Mouse (Mus musculus): Measurements from ENCODE around the gene Lypd6b.

Lypd6b gene

DNA sequence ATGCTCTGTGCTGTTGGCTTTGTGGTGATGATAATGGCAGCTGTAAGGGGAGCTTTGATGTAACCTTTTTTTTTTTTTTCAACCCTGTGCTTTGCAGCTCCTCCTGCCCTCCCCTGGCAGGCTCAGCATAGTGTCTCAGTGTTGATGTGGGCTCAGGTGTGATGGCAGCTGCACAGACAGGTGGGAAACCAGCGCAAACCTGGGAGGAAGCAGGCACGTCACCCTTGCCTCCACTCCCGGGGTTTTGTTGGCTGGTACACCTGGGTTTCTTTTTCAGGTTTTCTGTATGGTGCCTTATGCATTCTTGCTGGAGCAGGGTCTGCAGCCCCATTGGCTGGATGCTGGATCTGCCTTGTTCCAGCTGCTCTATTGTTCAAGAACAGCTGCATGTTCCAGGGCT is 29.7 kb downstream of the Lypd6b start:
- intact Hi-C loops (cut with DNase I): no loop called here

DNA sequence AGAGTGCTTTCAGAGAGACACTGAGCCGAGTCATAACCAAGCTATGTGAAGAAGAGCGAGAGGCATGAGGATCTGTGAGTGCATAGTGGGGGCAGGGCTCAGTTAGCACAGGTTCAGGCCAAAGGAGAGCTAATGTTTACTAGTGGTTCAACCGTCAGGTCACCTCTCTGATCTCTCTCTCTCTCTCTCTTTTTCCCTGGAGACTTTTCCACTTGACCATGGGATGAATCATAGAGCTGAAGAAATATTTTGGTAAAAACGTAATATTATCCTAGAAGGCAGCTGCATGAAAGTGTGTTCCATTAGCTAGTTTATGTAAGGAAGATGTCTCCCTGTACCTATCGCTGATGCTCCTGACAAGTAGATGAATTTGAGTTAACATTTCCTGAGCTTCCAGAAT is 30.6 kb downstream of the Lypd6b start:
- intact Hi-C loops (cut with DNase I): no loop called here

DNA sequence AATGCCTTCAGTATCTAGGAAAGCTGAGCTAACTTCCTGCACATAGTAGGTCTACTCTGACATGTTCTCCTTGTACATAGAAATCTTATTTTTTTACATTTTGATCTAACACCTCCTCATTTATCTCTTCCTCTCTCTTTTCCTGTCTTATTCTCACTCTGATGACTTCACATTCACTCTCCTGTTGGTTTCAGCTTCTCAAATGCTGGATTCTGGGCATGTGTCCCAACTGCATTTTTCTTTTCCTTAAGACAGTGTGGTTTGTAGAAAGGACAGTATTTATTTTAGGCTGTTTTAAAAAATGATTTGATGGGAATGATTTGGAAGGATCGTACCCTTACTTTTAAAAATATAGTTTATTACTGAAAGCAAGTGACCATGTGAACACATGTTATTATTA is 34.8 kb downstream of the Lypd6b start:
- intact Hi-C loops (cut with DNase I): no loop called here

DNA sequence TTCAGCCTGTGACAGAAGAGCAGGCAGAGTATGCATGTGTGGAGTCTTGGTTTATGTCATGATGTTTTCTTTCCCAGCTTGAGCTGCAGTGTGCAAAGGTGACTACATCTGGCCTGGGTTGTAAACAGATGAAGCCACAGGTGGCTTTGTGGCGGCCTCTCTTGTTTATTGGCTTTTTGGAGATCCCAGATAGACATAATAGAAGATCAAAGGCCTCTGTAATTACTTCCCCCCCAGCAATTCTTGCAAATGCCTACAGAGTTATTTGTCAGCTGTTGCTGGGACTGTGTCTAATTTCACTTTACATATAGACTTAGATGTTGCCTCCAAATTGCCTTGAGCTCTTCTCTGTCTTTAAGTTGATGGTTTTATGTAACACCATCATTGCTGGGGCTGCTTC is 38.1 kb downstream of the Lypd6b start:
- intact Hi-C loops (cut with DNase I): no loop called here

DNA sequence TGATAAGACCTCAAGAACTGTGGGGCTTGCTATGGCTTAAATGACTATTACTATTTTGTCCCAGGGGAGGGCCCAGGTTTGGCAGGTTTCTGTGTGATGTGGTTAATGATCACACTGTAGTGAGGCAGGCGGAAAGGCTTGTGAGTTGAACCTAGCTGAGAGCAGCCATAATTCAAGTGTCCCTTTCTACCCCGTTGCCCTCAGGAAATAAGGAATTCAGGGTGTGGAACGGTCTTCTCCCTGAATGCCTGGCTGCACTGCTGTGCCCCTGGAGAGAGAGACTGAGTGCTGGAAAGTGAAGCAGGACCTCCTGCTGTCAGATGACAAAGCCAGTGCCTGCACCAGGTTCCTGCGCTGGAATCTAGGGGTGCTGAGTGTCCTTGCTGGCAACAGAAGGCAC is 40.3 kb downstream of the Lypd6b start:
- intact Hi-C loops (cut with DNase I): no loop called here

DNA sequence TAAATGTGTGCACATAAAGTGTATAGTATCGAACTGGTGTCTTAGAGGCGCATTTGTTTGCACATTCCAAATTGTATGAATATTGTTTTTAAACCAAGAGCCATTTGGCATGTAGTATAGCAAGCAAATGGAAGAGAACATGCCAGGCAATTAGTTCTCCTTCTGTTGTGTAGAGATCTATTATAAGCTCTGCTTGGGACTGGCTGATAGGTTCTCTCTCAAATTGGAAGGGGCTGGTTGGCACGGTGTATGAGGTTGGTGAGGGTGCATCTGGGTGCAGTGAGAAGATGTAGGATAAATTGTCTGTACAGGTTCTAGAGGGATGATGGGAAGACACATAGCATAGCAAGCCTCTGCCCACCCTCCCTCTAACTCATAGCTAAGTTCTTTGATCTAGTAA is 42.9 kb downstream of the Lypd6b start:
- intact Hi-C loops (cut with DNase I): no loop called here

DNA sequence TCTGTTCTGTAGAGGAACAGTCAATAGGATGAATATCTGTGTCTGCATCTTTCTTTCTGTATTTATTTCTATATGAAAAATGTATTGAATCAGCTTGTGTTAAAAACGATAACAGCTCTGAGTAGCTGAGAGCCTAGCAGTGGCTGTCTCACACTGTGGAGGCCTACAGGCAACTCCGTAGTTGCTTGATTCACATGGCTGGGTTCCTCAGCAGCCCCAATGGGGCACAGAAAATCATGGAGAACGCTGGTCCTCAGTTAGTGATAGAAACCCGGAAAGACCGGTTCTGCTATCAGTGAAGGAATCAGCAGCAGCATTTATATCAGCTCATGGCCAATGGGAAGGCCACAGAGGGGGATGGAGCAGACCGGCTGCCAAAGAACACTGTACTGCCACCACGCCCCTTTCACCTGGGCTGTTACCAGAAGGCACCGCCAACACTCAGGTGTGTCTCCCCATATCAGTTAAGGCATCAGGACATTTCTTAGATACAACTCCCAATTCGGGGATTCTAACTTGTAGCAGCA is 44.9 kb downstream of the Lypd6b start:
- intact Hi-C loops (cut with DNase I): no loop called here

DNA sequence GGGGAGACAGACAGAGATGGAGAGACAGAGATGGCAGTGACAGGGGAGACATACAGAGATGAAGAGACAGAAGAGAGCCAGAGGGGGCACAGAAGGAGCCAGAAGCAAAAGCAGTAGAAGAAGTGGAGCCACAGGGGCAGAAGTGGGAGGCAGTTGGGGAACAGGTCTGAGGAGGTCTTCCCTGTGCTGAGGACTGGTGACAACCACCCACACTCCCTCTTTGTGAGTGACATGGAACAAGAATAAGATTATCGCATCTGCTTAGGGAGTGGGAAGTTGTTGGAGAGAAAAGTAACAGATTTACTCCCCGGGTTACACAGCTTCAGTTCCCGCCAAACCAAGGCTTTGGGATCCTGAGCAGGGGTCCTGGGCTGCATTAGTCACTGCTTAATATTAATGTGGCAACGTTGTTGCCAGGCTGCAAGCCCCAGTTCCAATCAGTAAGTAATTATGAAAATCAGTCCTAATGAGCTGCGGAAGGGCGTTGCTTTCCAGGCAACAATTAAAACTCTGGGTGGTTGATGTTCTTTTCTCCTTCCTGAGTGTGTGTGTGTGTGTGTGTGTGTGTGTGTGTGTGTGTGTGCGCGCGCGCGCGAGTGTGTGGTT is 50.1 kb downstream of the Lypd6b start:
- intact Hi-C loops (cut with DNase I): no loop called here

DNA sequence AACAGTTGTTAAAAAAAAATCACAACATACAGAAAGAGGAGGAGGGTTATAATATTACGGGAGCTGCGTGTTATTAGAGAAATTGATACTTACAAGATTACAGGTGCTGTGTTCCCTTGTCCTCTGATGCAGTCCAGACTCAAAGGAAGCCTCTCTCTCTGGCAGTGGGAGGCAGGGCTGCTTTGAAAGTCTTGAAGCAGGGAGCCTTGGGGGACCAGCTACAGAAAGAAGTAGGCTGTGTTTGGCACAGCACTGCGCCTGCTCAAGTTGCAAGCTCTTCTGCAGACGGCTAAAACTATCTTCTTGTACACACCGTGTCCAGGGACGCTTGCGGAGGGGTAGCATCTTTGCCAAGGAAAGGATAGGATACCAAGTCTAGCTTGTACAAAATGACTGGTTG is 51.1 kb downstream of the Lypd6b start:
- intact Hi-C loops (cut with DNase I): no loop called here

DNA sequence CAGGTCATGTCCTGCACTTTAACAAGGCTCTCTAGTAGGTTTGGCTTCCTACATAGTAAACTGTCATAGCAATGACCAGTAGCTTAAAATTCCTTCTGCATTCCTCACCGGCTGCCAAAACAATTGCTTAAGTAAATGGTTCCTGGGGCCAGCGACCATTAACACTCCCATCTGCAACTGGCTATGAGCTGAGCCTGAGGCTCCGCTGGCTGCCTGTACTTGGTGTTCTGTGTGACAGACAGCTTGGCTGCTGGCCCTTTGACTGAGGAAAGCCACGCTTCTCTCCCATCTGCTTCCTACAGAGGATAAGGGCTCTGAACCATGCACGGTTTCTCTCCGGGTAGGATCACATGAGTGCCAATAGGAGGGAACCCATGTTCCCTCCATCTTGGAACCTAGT is 53.1 kb downstream of the Lypd6b start:
- intact Hi-C loops (cut with DNase I): no loop called here

DNA sequence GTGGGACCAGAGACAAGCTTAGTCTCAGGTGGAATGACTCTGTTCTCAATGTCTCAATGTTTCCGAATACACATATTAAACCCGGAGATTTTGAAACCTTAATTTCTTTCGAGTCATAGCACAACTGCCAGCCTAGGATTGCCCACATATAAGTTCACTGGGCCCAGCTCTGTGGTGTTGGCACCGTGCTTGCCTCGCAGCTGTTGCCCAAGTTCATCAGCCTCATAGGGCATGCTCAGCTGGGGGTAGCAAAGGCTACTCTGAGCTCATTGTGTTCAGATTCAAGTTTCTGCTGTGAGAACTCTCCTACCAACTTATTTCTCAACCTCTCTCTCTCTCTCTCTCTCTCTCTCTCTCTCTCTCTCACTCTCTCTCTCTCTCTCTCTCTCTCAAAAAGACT is 53.6 kb downstream of the Lypd6b start:
- intact Hi-C loops (cut with DNase I): no loop called here

DNA sequence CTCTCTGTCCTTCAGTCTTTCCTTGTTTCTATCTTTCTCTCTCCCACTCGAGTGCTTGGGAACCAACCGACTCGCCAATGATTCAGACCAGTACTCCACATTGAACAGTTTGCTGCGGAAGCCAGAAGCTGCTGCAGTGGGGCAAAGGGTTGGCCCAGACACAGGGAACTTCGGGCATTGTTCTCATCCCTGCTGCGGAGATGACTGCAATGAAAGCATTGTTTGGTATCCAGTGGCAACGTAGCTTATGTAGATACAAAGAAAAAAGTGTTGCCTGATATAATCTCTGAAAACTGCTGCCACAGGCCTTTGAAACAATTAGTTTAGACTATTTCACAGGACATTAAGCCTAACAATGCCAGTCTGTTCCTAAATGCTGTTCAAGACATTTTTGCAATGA is 57.6 kb downstream of the Lypd6b start:
- intact Hi-C loops (cut with DNase I): no loop called here

DNA sequence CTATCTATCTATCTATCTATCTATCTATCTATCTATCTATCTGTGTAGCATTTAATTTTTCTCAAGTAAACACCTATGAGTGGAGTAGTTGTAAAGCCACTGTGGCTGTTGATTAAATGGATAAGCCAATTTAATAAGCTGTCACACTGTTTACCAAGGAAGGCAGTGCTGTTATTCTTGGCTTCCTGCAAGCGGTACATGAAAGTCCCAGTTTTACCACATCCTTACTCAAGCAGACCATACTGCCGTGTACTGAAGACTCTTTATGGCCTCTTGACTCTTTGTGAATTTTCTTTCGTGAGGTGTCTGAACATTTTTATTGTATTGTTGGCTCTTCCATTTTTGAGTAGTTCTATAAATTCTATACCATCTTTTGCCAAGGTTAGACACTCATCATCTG is 58.6 kb downstream of the Lypd6b start:
- intact Hi-C loops (cut with DNase I): no loop called here

DNA sequence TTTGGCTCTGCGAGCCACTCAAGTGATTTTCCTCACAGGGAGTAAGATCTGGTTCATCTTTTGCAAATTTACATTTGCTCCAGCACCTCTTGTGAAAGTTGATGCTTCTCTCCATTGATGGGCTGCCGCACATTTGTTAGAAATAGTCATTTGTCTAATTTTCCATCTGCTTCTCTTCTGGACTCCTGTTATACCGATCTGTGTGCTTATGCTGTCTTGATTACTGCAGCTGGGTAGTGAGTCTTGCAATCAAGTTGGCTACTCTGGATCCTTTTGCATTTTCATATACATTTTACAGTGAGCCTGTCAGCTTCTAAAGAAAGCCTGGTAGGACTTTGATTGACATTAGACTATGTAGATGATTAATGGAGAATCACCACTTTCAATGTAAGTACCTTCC is 59.4 kb downstream of the Lypd6b start:
- intact Hi-C loops (cut with DNase I): no loop called here

DNA sequence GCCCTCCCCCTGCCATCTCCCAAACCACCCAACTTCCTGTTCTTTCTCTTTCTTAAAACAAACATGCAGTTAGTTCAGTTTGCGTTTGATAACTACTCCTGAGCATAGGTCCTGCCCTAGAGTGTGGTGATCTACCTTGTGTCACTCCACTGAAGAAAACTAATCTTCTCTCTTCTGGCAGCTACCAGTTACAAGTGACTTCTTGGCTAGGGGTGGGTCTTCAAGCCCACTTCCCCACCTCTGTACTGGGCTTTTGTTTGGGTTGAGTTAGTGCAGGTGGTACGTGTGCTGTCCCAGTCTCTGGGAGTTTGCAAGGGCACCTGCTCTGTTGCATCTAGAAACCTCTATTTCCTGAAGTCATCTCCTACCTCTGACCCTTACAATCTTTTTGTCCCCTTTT is 60.3 kb downstream of the Lypd6b start:
- intact Hi-C loops (cut with DNase I): no loop called here

DNA sequence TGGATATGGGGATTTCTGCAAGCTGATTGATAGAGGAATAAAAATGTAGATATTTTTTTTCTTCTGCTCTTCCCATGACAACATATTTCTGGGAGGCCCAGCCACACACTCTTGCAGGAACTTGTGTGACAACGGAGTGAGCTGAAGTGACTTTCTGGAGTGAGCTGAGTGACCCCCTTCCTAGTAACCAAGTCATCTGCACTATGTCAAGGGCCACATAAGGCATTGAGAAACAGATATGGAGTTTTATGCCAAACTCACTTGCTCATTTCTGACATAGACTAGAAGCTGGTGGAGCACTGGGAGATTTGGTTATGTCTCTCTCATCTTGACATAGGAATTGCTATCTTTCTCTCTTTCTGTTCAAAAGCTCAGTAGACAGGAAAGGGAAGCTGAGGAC is 62.3 kb downstream of the Lypd6b start:
- intact Hi-C loops (cut with DNase I): no loop called here

DNA sequence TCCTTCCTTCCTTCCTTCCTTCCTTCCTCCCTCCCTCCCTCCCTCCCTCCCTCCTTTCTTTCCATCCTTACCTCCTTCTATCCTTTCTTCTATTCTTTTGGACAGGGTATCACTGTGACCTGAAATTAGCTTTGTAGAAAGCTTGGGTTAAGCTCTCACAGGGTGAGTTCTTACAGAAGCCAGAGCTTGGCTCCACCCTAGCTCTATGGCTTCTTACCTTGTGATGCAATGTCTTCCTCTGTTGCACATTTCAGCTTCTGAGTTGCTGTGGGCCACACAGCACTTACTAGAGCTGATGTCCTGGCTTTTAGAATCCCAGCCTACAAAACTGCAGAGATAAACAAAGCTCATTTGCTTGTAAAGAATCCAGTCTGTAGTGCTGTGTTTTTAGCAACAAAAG is 64.5 kb downstream of the Lypd6b start:
- intact Hi-C loops (cut with DNase I): no loop called here

DNA sequence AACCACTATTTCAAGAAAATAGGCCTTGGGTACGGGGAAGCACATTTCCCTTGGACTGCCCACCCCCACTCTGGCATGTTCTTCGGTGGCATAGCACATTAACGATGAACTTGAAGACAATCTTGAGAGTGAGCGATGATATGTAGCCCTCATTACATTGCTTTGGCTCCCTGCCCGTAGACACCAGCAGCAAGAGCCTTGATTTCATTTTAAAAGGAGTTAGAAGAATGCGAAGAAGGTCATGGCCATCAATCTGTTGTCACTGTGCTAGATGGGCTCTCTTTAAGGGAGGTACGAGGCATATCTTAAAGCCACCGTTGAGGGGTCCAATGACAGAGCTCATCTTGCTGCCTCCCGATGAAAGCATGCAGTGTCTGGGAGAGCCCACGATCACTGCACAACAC is 68.7 kb downstream of the Lypd6b start:
- intact Hi-C loops (cut with DNase I): no loop called here

DNA sequence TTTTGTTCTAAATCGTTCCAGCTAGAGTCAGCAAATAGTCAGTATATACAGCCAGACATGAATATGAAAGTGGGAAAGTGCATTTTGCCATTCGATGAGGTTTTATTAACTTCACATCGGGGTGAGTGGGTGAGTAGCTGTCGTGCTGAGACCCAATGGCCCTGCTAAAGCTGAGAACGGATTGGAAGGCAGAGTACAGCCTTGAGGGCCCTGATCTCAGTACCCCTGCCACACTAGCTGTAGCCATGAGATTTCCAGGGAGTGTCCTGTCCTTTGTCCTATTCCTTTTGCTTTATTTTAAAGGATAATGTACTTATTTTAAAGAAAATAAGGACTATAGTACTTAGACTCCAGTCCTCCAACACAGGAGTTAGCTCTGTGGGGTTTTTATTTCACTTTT is 69.1 kb downstream of the Lypd6b start:
- intact Hi-C loops (cut with DNase I): no loop called here

DNA sequence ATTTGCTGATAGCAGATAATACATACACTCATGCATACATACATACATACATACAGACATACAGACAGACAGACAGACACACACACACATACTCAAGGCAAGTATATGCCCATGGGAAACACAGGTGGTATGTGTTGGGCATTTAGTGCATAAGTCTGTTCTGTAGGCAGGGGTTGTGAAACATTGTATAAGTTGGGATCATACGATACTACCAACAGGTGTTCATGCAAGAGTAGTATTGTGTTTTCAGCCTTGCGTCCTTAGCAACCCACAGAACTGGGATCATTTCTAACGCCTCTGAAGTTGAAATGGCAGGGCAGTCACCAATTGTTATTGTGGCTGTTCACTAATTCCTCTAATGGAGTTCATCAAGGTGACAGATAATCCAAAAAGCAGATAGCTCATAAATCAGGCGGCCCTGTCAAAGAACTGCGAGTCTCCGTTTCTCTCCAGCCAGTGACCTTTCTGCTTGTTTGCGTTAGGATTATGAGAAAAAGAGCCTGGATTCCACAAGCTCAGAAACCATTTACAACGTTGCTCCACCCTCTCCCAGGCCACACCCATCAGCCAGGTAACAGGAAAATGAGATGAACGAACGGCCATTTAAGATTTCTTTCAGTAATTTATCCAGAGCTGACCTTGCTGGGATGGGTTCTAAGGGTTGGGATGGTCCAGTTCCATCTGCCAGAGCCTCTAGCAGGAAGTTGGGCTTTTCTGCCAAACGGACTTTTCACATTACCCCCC is 72.9 kb downstream of the Lypd6b start:
- intact Hi-C loops (cut with DNase I): no loop called here

DNA sequence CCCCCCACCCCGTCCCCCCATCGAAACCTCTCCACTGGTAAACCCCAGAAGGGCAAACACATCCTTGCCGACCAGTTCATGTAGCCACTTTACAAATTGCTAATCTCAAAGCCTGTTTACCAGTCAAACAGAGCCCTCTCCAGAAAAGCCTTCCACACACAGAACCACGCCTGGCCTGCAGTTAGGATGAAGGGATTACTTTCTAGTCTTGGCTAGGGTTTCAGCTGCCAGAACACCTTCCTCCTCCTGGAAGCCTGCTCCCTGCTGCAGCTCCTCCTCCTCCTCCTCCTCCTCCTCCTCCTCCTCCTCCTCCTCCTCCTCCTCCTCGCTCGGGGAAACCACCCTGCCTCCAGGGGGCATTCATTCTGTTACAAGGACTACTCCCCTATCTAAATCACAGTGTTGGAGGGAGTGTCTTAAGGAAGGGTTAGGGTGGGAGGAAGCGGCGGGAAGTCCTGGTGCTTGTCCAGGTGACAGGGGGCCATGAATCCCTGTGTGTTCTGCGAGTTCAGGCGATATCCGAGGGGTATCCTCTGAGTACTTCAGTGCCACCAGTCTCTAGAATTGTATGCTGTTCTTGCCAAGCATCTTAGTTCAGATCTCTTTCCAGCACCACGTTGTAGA is 73.6 kb downstream of the Lypd6b start:
- intact Hi-C loops (cut with DNase I): no loop called here

DNA sequence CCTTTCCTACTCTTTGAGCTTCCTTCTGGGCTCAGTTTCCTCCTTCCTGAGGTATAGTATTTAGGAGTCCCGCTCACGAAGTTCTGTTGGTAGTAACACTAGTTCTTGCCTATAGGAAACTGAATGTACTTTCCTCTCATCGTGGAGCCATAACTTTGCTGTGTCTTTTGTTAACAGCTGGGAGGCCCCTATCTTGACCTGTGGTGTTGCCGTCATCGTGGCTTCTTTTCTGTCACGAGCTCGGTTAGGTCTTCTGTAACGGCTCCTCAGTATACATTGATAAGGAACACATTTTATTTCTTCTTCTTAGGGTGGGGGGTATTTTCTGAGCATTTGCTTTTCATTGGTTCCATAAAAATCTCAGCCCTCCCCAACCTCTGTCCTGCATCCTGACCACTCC is 74.2 kb downstream of the Lypd6b start:
- intact Hi-C loops (cut with DNase I): no loop called here

Measured in adrenal gland (tissue).